Mouse (Mus musculus) cerebellum, postnatal 4 days (tissue): ENCODE results near the gene Kcnf1.
"Not testable (repeated sequence)": the region's sequence is repeated elsewhere in the genome, so short reads cannot be mapped to it uniquely, and the experiment has no call there.

Source experiments
- DNase-seq, 2 experiments: peaks; one replicate each; pipeline ENCODE4 v3.0.0; 2022; ENCODE audit warnings: low spot score in 2 of 2, mixed read lengths in 1 of 2

The Kcnf1 gene

DNA sequence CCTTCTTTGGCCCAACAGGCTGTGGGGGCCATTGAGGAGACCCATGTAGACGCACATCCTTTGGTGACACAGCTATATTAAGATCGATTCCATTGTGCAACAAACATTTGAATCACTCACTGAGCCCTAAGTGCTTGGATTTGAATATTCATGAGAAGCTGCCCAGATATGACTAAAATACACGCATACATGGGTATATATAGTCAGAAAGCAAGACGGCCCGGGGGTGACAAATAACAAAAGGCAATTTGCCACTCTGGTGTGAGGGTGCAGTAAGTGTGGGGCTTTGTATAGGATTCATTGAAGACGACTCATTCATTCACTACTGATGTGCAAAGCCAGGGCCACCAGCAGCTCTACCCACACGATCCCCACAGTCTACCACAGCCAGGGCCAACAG, 17.1 kb downstream of the Kcnf1 start:
- DNase-seq: no peak

DNA sequence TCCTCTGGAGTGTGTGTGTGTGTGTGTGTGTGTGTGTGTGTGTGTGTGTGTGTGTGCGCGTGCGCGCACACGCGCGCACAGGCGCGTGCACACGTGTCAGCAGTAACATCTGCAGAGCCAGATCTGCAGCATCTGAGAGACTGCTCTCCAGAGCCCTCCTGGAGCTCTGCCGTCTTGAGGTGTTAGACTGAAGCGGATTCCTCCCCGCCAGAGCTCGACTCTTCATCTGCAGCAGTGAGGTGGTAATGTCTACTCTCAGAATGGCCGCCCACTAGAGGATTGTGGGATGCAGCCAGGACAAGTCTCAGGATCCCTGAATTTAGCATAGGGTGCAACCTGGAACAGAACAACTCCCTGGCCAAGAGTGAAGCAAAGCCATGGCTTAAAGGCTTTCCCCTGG, 19.1 kb downstream of the Kcnf1 start:
- no peak for DNase-seq

DNA sequence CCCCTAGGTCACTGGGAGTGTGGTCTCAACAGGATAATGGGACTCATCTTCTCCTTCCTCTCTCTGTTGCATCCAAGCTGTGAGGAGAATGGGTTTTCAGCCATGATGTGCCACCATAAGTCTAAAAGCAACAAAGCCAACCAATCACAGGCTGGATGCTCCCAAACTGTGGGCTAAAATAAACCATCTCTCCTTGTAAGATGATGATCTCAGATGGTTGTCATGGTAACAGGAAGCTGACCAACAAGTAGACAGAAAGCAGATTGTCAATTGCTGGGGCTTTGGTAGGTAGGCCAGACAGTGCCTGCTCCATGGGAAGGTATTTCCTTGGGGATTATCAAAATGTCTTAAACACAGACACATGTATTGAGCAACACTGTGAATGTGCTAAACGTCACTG, 20.9 kb downstream of the Kcnf1 start:
- no peak for DNase-seq

- DNase-seq: no peak
Measured at GRCm38 (mm10) chr12:17152840-17153239, 23.8 kb downstream of the Kcnf1 start.

- DNase-seq: no peak
Measured at GRCm38 (mm10) chr12:17148920-17149319, 27.8 kb downstream of the Kcnf1 start.

GRCm38 (mm10) chr12:17141791-17142190, 34.9 kb downstream of the Kcnf1 start:
- DNase-seq: no peak

- DNase-seq: no peak
Measured at GRCm38 (mm10) chr12:17140436-17140835, 36.3 kb downstream of the Kcnf1 start.

DNA sequence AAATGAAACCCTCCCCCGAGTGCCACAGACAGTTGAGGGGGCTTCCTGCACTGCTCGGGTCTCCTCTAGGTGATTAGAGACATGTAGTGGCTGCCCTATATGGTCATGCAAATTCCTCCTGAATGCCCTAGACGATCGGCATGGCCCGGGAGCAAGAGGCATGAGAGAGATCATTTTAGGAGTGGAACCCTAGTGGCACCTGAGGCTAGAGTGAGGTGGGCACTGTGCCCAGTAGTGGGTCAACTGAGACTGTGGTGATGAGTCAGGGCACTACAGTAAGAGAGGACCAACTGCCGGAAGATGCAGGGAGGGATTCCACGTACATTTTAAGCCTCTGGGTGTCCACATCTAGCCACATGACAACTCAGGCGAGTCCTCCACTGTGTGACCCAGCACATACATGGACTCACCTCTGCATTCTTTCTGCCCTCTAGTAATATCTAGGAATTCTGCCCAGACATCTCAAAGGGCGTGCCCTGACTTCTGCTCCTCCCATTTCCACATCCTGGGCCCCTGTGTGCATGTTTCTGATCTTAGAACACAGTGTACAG, 42.1 kb downstream of the Kcnf1 start:
- no peak for DNase-seq

- no peak for DNase-seq
Measured at GRCm38 (mm10) chr12:17132243-17132642, 44.4 kb downstream of the Kcnf1 start.

- no peak for DNase-seq
Measured at GRCm38 (mm10) chr12:17131563-17131962, 45.1 kb downstream of the Kcnf1 start.

DNA sequence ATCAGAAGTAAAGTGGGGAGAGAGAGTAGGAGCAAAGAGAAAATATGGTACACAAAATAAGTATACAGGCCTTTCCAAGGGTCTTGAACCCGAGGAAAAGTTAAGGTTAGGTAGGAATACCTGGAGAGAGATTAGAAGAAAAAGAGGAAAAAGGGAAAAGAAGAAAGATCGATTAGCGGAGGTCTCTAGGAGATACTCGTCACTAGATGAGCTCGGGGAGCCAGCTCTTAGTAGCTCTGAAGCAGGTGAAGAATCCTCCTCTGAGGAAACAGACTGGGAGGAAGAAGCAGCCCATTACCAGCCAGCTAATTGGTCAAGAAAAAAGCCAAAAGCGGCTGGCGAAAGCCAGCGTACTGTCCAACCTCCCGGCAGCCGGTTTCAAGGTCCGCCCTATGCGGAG, 53.8 kb downstream of the Kcnf1 start:
- DNase-seq: not testable (repeated sequence)
